Mouse (Mus musculus) hindbrain, postnatal 0 days (tissue): ENCODE measurements around the gene Afg3l1. TPM values are rescaled to one million over a fixed set of nuclear protein-coding genes. Genes with fewer than 3 reads are reported as not detected.
"Not testable (repeated sequence)": the region's sequence is repeated elsewhere in the genome, so short reads cannot be mapped to it uniquely, and the experiment has no call there.

Experiments used
- ATAC-seq: fragments of 200-750 bp; cut with Nextera tagmentation; 2 replicates; pipeline ENCODE4 v1.8.0; 2017; ENCODE audit warnings: mild to moderate bottlenecking, moderate TSS enrichment, moderate library complexity
- DNase-seq: peaks from one replicate; pipeline ENCODE4 v3.0.0-alpha.2; 2015; ENCODE audit warnings: low spot score
- H3K27ac ChIP-seq: fragments of 300-500 bp; sonication (generic); 2 replicates; pipeline ENCODE4 v1.5.1; 2014; ENCODE audit warnings: mild to moderate bottlenecking
- H3K27me3 ChIP-seq: fragments of 300-500 bp; sonication (generic); 2 replicates; pipeline ENCODE4 v1.6.1; 2014; ENCODE audit warnings: low read length, mixed read lengths; ENCODE audit not compliant: insufficient read depth
- H3K36me3 ChIP-seq: fragments of 300-500 bp; sonication (generic); 2 replicates; pipeline ENCODE4 v1.6.1; 2014; ENCODE audit warnings: low read length, mixed read lengths; ENCODE audit not compliant: insufficient read depth
- H3K4me1 ChIP-seq: fragments of 300-500 bp; sonication (generic); 2 replicates; pipeline ENCODE4 v1.6.1; 2014; ENCODE audit warnings: antibody characterized with exemption, low read length, mixed read lengths; ENCODE audit not compliant: insufficient read depth
- H3K4me2 ChIP-seq: fragments of 300-500 bp; sonication (generic); 2 replicates; pipeline ENCODE4 v1.6.1; 2014; ENCODE audit warnings: low read depth, mild to moderate bottlenecking, low read length, moderate library complexity, mixed read lengths
- H3K4me3 ChIP-seq: fragments of 300-500 bp; sonication (generic); 2 replicates; pipeline ENCODE4 v1.5.1; 2014; ENCODE audit warnings: low read length
- H3K9ac ChIP-seq: fragments of 300-500 bp; sonication (generic); replicated peaks from 2 replicates; pipeline ENCODE4 v1.6.1; 2014; ENCODE audit warnings: mild to moderate bottlenecking, low read length, moderate library complexity, mixed read lengths
- H3K9me3 ChIP-seq: fragments of 300-500 bp; sonication (generic); 2 replicates; pipeline ENCODE4 v1.6.1; 2016; ENCODE audit warnings: low read length, mixed read lengths
- CTCF ChIP-seq: IDR thresholded peaks from 2 replicates; pipeline ENCODE4 v1.5.1; 2016; ENCODE audit warnings: antibody characterized with exemption, control low read depth, low read depth
- WGBS: fragments of 180-500 bp; shearing (Covaris S2); extraction: QIAGEN DNeasy Blood & Tissue Kit; methylation state at CpG from one replicate; pipeline ENCODE4 v1.1.7; 2014; 5-methylcytosine and 5-hydroxymethylcytosine counted together
- polyA plus RNA-seq: library from polyadenylated mRNA; unstranded; fragments of >200 nt; fragmentation: Nextera tagmentation; extraction: Ambion mirVana; gene quantifications from 2 replicates; pipeline ENCODE4 v1.2.1, GENCODE M21; 2015
- total RNA-seq: library from RNA; depleted of rRNA; stranded (reverse); fragments of >200 nt; gene quantifications from 2 replicates; pipeline ENCODE4 v1.2.3, GENCODE M21; 2014

The Afg3l1 gene
- total and polyA plus RNA-seq, 2 experiments from 2014 or later, result 16.6 to 49.6 TPM

GRCm38 (mm10) chr8:123510819-123511218 lies 33.1 kb downstream of the Afg3l1 start:
- H3K27ac ChIP-seq, result no peak overlapping the region
- H3K9ac ChIP-seq, result no peak overlapping the region
- peaks cover 33% of the 10 kb centered on the region; the same call in 1 of the 2 replicates for H3K36me3 ChIP-seq
- DNase-seq, result no peak
- no peaks in the 10 kb centered on the region for H3K27me3 ChIP-seq
- no peak overlapping the region for H3K4me2 ChIP-seq
- no peak overlapping the region for H3K4me3 ChIP-seq
- no peak for TF ChIP-seq CTCF
- H3K9me3 ChIP-seq, result no peaks in the 10 kb centered on the region
- ATAC-seq, result no peak
- peaks cover 12% of the 10 kb centered on the region for H3K4me1 ChIP-seq
- 75% methylated on average over 5 of the region's 5 CpGs for WGBS

GRCm38 (mm10) chr8:123514136-123514535 lies 36.4 kb downstream of the Afg3l1 start:
- no peak for ATAC-seq
- 1% methylated on average over 9 of the region's 9 CpGs for WGBS
- H3K27ac ChIP-seq, result peak overlapping the region; percentile 90
- H3K27me3 ChIP-seq, result no peaks in the 10 kb centered on the region
- peak overlapping the region; percentile 83 for H3K9ac ChIP-seq
- H3K4me1 ChIP-seq, result peaks cover 16% of the 10 kb centered on the region
- H3K4me2 ChIP-seq, result peak overlapping the region; percentile 80
- peak overlapping the region; percentile 82 for H3K4me3 ChIP-seq
- peak; percentile 38 for DNase-seq
- no peak for TF ChIP-seq CTCF
- no peaks in the 10 kb centered on the region for H3K9me3 ChIP-seq
- peaks cover 7% of the 10 kb centered on the region; the same call in 1 of the 2 replicates for H3K36me3 ChIP-seq

GRCm38 (mm10) chr8:123514781-123515539 lies 37.3 kb downstream of the Afg3l1 start, which contains the start of gene Dbndd1:
Gene Dbndd1 (minus strand): TSS chr8:123515463.
- Histone ChIP-seq H3K9ac (peak within 1 kb of the TSS; percentile 83), H3K4me2 (peak within 1 kb of the TSS; percentile 80), H3K27ac (peak within 1 kb of the TSS; percentile 90), H3K4me1 (peaks cover 21% of the 10 kb centered on the region), H3K27me3 (no peaks in the 10 kb centered on the region), H3K4me3 (peak within 1 kb of the TSS; percentile 82), H3K36me3 (0 out of 2 replicates have a peak, but pooled peaks cover 3% of the 10 kb centered on the region), H3K9me3 (no peaks in the 10 kb centered on the region)
- under 1% methylated on average over 52 of the region's 63 CpGs for WGBS
- DNase-seq, result peak; percentile 75
- ATAC-seq, result peak; percentile 55; the same call in 1 of the 2 replicates
- no peak for TF ChIP-seq CTCF

DNA sequence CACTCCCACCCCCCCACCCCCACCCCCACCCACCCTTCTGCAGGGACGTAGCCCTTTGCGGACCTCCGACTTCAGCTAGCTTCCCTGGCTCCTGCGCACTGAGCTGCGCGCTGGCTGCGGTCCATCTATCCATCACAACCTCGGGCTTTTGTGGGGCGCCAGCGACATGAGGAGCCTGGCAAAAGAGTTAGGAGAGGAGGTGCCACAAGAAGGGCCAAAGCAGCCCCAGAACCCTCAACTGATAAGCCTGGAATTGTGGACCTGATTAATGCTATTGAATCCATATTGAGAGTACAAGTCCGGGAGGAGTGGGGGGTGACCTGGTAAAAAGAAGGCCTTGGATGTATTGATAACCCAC lies 37.8 kb downstream of the Afg3l1 start:
- whole genome bisulfite sequencing, result under 1% methylated on average over 11 of the region's 11 CpGs
- ATAC-seq, result no peak

DNA sequence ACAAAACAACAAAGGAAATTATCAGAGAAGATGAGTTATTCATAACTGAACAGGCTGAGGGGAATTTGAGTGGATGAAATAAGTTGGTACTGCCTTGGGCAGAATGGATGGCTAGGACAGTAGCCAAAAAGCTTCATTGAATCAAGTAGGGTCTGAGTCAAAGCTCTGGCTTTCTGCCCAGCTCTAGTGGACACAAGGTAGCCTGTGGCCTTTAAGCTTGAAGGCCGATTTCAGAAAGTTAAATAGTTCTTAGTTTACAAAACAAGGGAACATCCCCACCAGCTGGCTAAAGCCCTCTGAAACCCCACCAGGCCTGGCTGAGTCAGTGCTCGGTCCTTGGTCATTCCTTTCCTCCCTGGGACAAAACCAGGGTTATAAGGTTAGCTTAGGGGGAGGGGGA lies 38.9 kb downstream of the Afg3l1 start:
- Histone ChIP-seq H3K27ac (0 out of 2 replicates have a peak overlapping the region, but pooled peaks have one; percentile 71), H3K9ac (no peak overlapping the region), H3K9me3 (no peaks in the 10 kb centered on the region), H3K36me3 (peaks cover 3% of the 10 kb centered on the region; the same call in 1 of the 2 replicates), H3K4me2 (no peak overlapping the region), H3K4me3 (no peak overlapping the region), H3K4me1 (peaks cover 21% of the 10 kb centered on the region), H3K27me3 (no peaks in the 10 kb centered on the region)
- DNase-seq (peak; percentile 55), ATAC-seq (no peak)
- TF ChIP-seq CTCF, result no peak
- 29% methylated on average over 2 of the region's 2 CpGs for WGBS

More for the DNA sequence above, 37.8 kb downstream of the Afg3l1 start:
- H3K27ac ChIP-seq, result peak overlapping the region; percentile 71
- peaks cover 21% of the 10 kb centered on the region for H3K4me1 ChIP-seq
- H3K4me2 ChIP-seq, result peak overlapping the region; percentile 80
- no peaks in the 10 kb centered on the region for H3K9me3 ChIP-seq
- H3K4me3 ChIP-seq, result peak overlapping the region; percentile 82
- peak overlapping the region; percentile 43 for H3K9ac ChIP-seq
- H3K27me3 ChIP-seq, result no peaks in the 10 kb centered on the region
- no peaks in the 10 kb centered on the region for H3K36me3 ChIP-seq
- no peak for TF ChIP-seq CTCF
- DNase-seq, result no peak

GRCm38 (mm10) chr8:123518172-123518571 lies 40.5 kb downstream of the Afg3l1 start:
- 30% methylated on average over 10 of the region's 10 CpGs for WGBS
- peak overlapping the region; percentile 57 for H3K4me3 ChIP-seq
- no peaks in the 10 kb centered on the region for H3K9me3 ChIP-seq
- no peaks in the 10 kb centered on the region for H3K27me3 ChIP-seq
- H3K4me1 ChIP-seq, result peaks cover 21% of the 10 kb centered on the region
- H3K9ac ChIP-seq, result no peak overlapping the region
- peaks cover 11% of the 10 kb centered on the region; the same call in 1 of the 2 replicates for H3K36me3 ChIP-seq
- no peak for TF ChIP-seq CTCF
- H3K27ac ChIP-seq, result no peak overlapping the region
- no peak for DNase-seq
- ATAC-seq, result peak; percentile 1; the same call in 1 of the 2 replicates
- H3K4me2 ChIP-seq, result peak overlapping the region; percentile 89

GRCm38 (mm10) chr8:123518667-123519066 lies 41.0 kb downstream of the Afg3l1 start, which contains the start of gene Gas8:
Gene Gas8 (plus strand): TSS chr8:123518834.
- WGBS, result under 1% methylated on average over 20 of the region's 20 CpGs
- Histone ChIP-seq H3K9me3 (no peaks in the 10 kb centered on the region), H3K4me1 (peaks cover 17% of the 10 kb centered on the region), H3K36me3 (peaks cover 13% of the 10 kb centered on the region; the same call in 1 of the 2 replicates), H3K27ac (peak within 1 kb of the TSS; percentile 61), H3K9ac (peak within 1 kb of the TSS; percentile 81), H3K4me2 (peak within 1 kb of the TSS; percentile 89), H3K4me3 (peak within 1 kb of the TSS; percentile 57), H3K27me3 (no peaks in the 10 kb centered on the region)
- DNase-seq, result peak; percentile 97
- ATAC-seq, result peak; percentile 94
- TF ChIP-seq CTCF, result peak; percentile 44

DNA sequence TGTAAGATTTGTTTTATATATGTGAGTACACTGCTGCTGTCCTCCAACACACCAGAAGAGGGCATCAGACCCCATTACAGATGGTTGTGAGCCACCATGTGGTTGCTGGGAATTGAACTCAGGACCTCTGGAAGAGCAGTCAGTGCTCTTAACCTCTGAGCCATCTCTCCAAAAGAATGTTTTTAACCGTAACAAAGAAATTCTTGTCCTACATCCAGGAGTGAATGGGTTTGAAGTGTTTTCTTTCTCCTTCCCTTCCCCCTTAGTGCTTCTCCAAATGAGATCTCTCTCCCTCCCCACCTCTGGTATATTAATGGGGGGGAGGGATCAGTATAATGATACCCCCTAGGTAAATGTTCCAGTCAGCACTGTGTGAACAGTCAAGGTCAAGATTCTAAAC lies 42.3 kb downstream of the Afg3l1 start:
- DNase-seq, H3K4me3 ChIP-seq, H3K27me3 ChIP-seq, H3K4me2 ChIP-seq, H3K9me3 ChIP-seq, H3K27ac ChIP-seq, ATAC-seq: not testable (repeated sequence)
- 0 out of 2 replicates have a peak overlapping the region, but pooled peaks have one; percentile 81 for H3K9ac ChIP-seq
- peaks cover 12% of the 10 kb centered on the region for H3K4me1 ChIP-seq
- peaks cover 25% of the 10 kb centered on the region; the same call in 1 of the 2 replicates for H3K36me3 ChIP-seq
- 96% methylated on average over 1 of the region's 1 CpGs for WGBS
